11 mouse cellular contexts compared by ENCODE assay signal in the genomic region with DNA sequence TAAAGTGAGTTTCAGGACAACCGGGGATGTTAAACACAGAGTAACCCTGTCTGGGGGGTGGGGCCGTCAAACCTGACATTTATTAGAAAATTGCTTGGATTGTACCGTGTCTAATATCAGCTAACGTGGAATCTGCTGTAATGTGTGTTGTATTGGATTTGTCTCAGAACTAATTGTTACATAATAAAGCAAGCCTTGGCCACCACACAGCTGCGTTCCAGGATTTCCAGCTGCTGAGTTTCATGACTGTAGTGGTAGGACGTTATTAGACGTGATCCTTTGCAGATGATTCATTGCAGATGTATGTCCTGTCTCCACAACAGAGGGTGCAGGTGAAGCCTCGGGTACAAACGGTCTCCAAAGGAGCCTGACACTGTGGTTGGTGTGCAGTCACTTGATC. TPM values are rescaled to one million over a fixed set of nuclear protein-coding genes. Genes with fewer than 3 reads are reported as not detected.
DNase-seq lines count a peak whose midpoint lies in the region; ATAC-seq and TF ChIP-seq lines count a peak whose summit lies in the region.
"Had no signal": no experiment of that assay in that cellular context is flagged by ENCODE, and none has a peak within 500 bp of the region (broad histone marks: within the 10 kb centered on the region; RNA-seq: fewer than 3 reads in every experiment).

No protein-coding gene starts in this region.

- H3K9ac ChIP-seq in forebrain, embryonic 12.5 days, result no peak overlapping the region
- H3K9ac ChIP-seq in lung, embryonic 14.5 days, result no peak overlapping the region
- no peak overlapping the region for H3K9ac ChIP-seq in limb, embryonic 13.5 days

- TF ChIP-seq CTCF in lung, embryonic 14.5 days (IDR thresholded peaks at IDR 0.05; ENCODE audit: low read depth), result no peak

- no peaks in the 10 kb centered on the region for H3K27me3 ChIP-seq in forebrain, embryonic 12.5 days
- H3K27me3 ChIP-seq in forebrain, embryonic 10.5 days (ENCODE audit: poor library complexity, severe bottlenecking), result no peaks in the 10 kb centered on the region
- H3K27me3 ChIP-seq in lung, embryonic 14.5 days (ENCODE audit: insufficient read depth, low read length), result no peaks in the 10 kb centered on the region
- H3K27me3 ChIP-seq in limb, embryonic 13.5 days, result no peaks in the 10 kb centered on the region

- 74% methylated on average over 9 of the region's 9 CpGs for WGBS in forebrain, embryonic 12.5 days
- WGBS in forebrain, embryonic 10.5 days, result 83% methylated on average over 9 of the region's 9 CpGs
- 67% methylated on average over 9 of the region's 9 CpGs for WGBS in lung, embryonic 14.5 days
- 39% methylated on average over 9 of the region's 9 CpGs for WGBS in limb, embryonic 13.5 days

- H3K4me2 ChIP-seq in forebrain, embryonic 12.5 days, result no peak overlapping the region
- H3K4me2 ChIP-seq in lung, embryonic 14.5 days, result no peak overlapping the region
- peak overlapping the region; percentile 39; the same call in 1 of the 2 replicates for H3K4me2 ChIP-seq in limb, embryonic 13.5 days (replicated peaks)

- ATAC-seq in forebrain, embryonic 12.5 days (ENCODE audit: low FRiP score), result no peak
- ATAC-seq in lung, embryonic 14.5 days (ENCODE audit: insufficient read depth), result no peak
- ATAC-seq in limb, embryonic 13.5 days (ENCODE audit: low FRiP score, low read depth), result peak; percentile 25; the same call in 1 of the 2 replicates
- ATAC-seq: activated CD4-positive, CD25-positive, alpha-beta regulatory T cell, adult 4 months had no signal

- peak overlapping the region; percentile 72 for H3K27ac ChIP-seq in forebrain, embryonic 12.5 days
- H3K27ac ChIP-seq in forebrain, embryonic 10.5 days, result no peak overlapping the region
- H3K27ac ChIP-seq in lung, embryonic 14.5 days (ENCODE audit: low read depth), result peak overlapping the region; percentile 87
- peak overlapping the region; percentile 63 for H3K27ac ChIP-seq in limb, embryonic 13.5 days

- 0 out of 2 replicates have a peak, but pooled peaks cover 6% of the 10 kb centered on the region for H3K36me3 ChIP-seq in forebrain, embryonic 12.5 days (replicated peaks)
- H3K36me3 ChIP-seq in forebrain, embryonic 10.5 days (replicated peaks), result no peaks in the 10 kb centered on the region
- peaks cover 6% of the 10 kb centered on the region; the same call in 1 of the 2 replicates for H3K36me3 ChIP-seq in lung, embryonic 14.5 days (ENCODE audit: insufficient read depth)
- H3K36me3 ChIP-seq in limb, embryonic 13.5 days, result peaks cover 22% of the 10 kb centered on the region

- H3K9me3 ChIP-seq in forebrain, embryonic 12.5 days, result no peaks in the 10 kb centered on the region
- no peaks in the 10 kb centered on the region for H3K9me3 ChIP-seq in forebrain, embryonic 10.5 days
- H3K9me3 ChIP-seq in lung, embryonic 14.5 days (ENCODE audit: low read depth, low read length), result no peaks in the 10 kb centered on the region
- H3K9me3 ChIP-seq in limb, embryonic 13.5 days, result no peaks in the 10 kb centered on the region

- no peak for DNase-seq in forebrain, embryonic 10.5 days (ENCODE audit: extremely low spot score, low spot score)
- no peak for DNase-seq in lung, embryonic 14.5 days
- no peak for DNase-seq in lung, postnatal 25 days (ENCODE audit: low spot score)
- DNase-seq in brain, adult 2 months (ENCODE audit: low read depth, low spot score), result peak; percentile 10
- no peak for DNase-seq in cerebellum, adult 9-10 months
- no peak for DNase-seq in cerebellum, adult 9-11 months

- no peak overlapping the region for H3K4me3 ChIP-seq in forebrain, embryonic 12.5 days (replicated peaks)
- H3K4me3 ChIP-seq in forebrain, embryonic 10.5 days, result no peak overlapping the region
- H3K4me3 ChIP-seq in lung, embryonic 14.5 days (ENCODE audit: low read depth, low read length), result no peak overlapping the region
- H3K4me3 ChIP-seq in limb, embryonic 13.5 days, result no peak overlapping the region

- peaks cover 17% of the 10 kb centered on the region; the same call in 1 of the 2 replicates for H3K4me1 ChIP-seq in forebrain, embryonic 12.5 days
- peaks cover 16% of the 10 kb centered on the region for H3K4me1 ChIP-seq in forebrain, embryonic 10.5 days
- peaks cover 8% of the 10 kb centered on the region for H3K4me1 ChIP-seq in lung, embryonic 14.5 days (ENCODE audit: insufficient read depth)
- peaks cover 27% of the 10 kb centered on the region for H3K4me1 ChIP-seq in limb, embryonic 13.5 days

RNA-seq across cellular contexts. Expression of a gene that starts 7.7 kb away (rescaled TPM):
- polyA plus RNA-seq in forebrain, embryonic 12.5 days (2016; fragmentation: Nextera tagmentation; extraction: Ambion mirVana), result 0.34 TPM in 1 of 2 replicates, not detected in the other
- polyA plus RNA-seq in forebrain, embryonic 10.5 days (2016; fragmentation: Nextera tagmentation; extraction: Ambion mirVana), result 0.28 and 0.33 TPM in 2 replicates
- polyA plus RNA-seq in lung, embryonic 14.5 days (2014; fragmentation: Nextera tagmentation; extraction: Ambion mirVana), result 0.75 and 0.78 TPM in 2 replicates
- polyA plus RNA-seq in limb, embryonic 13.5 days (2015; fragmentation: Nextera tagmentation; extraction: Ambion mirVana), result 0.34 and 0.67 TPM in 2 replicates
- polyA plus RNA-seq: heart, embryonic 16.5 days; liver, adult 2 months had no signal

RNA-seq across cellular contexts. Expression of a gene that starts 29.7 kb away (rescaled TPM):
- 121 and 122 TPM in 2 replicates for polyA plus RNA-seq in forebrain, embryonic 12.5 days (2016; fragmentation: Nextera tagmentation; extraction: Ambion mirVana)
- polyA plus RNA-seq in forebrain, embryonic 10.5 days (2016; fragmentation: Nextera tagmentation; extraction: Ambion mirVana), result 82.3 and 83.3 TPM in 2 replicates
- polyA plus RNA-seq in lung, embryonic 14.5 days (2014; fragmentation: Nextera tagmentation; extraction: Ambion mirVana), result 70.9 and 71.0 TPM in 2 replicates
- 75.2 and 88.0 TPM in 2 replicates for polyA plus RNA-seq in limb, embryonic 13.5 days (2015; fragmentation: Nextera tagmentation; extraction: Ambion mirVana)

RNA-seq across cellular contexts. Expression of a gene that starts 30.8 kb away (rescaled TPM):
- polyA plus RNA-seq in forebrain, embryonic 12.5 days (2016; fragmentation: Nextera tagmentation; extraction: Ambion mirVana), result 7.4 and 7.7 TPM in 2 replicates
- 4.6 and 6.1 TPM in 2 replicates for polyA plus RNA-seq in forebrain, embryonic 10.5 days (2016; fragmentation: Nextera tagmentation; extraction: Ambion mirVana)
- polyA plus RNA-seq in lung, embryonic 14.5 days (2014; fragmentation: Nextera tagmentation; extraction: Ambion mirVana), result 5.7 and 6.6 TPM in 2 replicates
- 8.4 TPM in 2 replicates for polyA plus RNA-seq in limb, embryonic 13.5 days (2015; fragmentation: Nextera tagmentation; extraction: Ambion mirVana)

RNA-seq across cellular contexts. Expression of a gene that starts 49.4 kb away (rescaled TPM):
- polyA plus RNA-seq in forebrain, embryonic 12.5 days (2016; fragmentation: Nextera tagmentation; extraction: Ambion mirVana), result 5.4 and 5.5 TPM in 2 replicates
- 4.7 and 4.9 TPM in 2 replicates for polyA plus RNA-seq in forebrain, embryonic 10.5 days (2016; fragmentation: Nextera tagmentation; extraction: Ambion mirVana)
- 2.5 and 3.0 TPM in 2 replicates for polyA plus RNA-seq in lung, embryonic 14.5 days (2014; fragmentation: Nextera tagmentation; extraction: Ambion mirVana)
- polyA plus RNA-seq in limb, embryonic 13.5 days (2015; fragmentation: Nextera tagmentation; extraction: Ambion mirVana), result 3.7 and 4.9 TPM in 2 replicates
